Mouse (Mus musculus) midbrain, embryonic 15.5 days (tissue): ENCODE measurements at regions not wholly inside any gene's neighbourhood (a gene's known extent, or its start where the extent isn't known, plus 50 kb on each side); places are given as distances from the start of the nearest gene placed in this dataset.

Source experiments
- ATAC-seq: fragments of 200-750 bp; cut with Nextera tagmentation; replicated peaks from 2 replicates; pipeline ENCODE4 v1.8.0; 2017; ENCODE audit warnings: moderate TSS enrichment
- H3K27ac ChIP-seq: fragments of 300-500 bp; sonication (generic); 2 replicates; pipeline ENCODE4 v1.5.1; 2015; ENCODE audit warnings: mild to moderate bottlenecking, inconsistent platforms
- H3K27me3 ChIP-seq: fragments of 300-500 bp; sonication (generic); replicated peaks from 2 replicates; pipeline ENCODE4 v1.6.1; 2015; ENCODE audit warnings: inconsistent platforms
- H3K36me3 ChIP-seq: fragments of 300-500 bp; sonication (generic); replicated peaks from 2 replicates; pipeline ENCODE4 v1.6.1; 2015; ENCODE audit warnings: inconsistent platforms
- H3K4me1 ChIP-seq: fragments of 300-500 bp; sonication (generic); 2 replicates; pipeline ENCODE4 v1.6.1; 2015; ENCODE audit warnings: inconsistent platforms
- H3K4me2 ChIP-seq: fragments of 300-500 bp; sonication (generic); 2 replicates; pipeline ENCODE4 v1.6.1; 2015; ENCODE audit warnings: inconsistent platforms, mild to moderate bottlenecking, moderate library complexity
- H3K4me3 ChIP-seq: fragments of 300-500 bp; sonication (generic); 2 replicates; pipeline ENCODE4 v1.5.1; 2015; ENCODE audit warnings: mild to moderate bottlenecking, inconsistent platforms
- H3K9ac ChIP-seq: fragments of 300-500 bp; sonication (generic); 2 replicates; pipeline ENCODE4 v1.6.1; 2015; ENCODE audit warnings: mild to moderate bottlenecking, inconsistent platforms
- H3K9me3 ChIP-seq: fragments of 300-500 bp; sonication (generic); 2 replicates; pipeline ENCODE4 v1.6.1; 2016; ENCODE audit warnings: inconsistent platforms
- WGBS: fragments of 180-500 bp; shearing (Covaris S2); methylation state at CpG from one replicate; pipeline ENCODE4 v1.1.7; 2015; ENCODE audit warnings: mixed read lengths; 5-methylcytosine and 5-hydroxymethylcytosine counted together

GRCm38 (mm10) chr8:26226612-26227528 is 107.5 kb downstream of the Gm45692 start:
- no peak overlapping the region for H3K27ac ChIP-seq
- no peaks in the 10 kb centered on the region for H3K36me3 ChIP-seq
- no peak overlapping the region for H3K9ac ChIP-seq
- no peak for ATAC-seq
- H3K27me3 ChIP-seq = no peaks in the 10 kb centered on the region
- 70% methylated on average over 30 of the region's 30 CpGs for WGBS
- no peak overlapping the region for H3K4me2 ChIP-seq
- no peaks in the 10 kb centered on the region for H3K9me3 ChIP-seq
- H3K4me1 ChIP-seq = no peaks in the 10 kb centered on the region
- no peak overlapping the region for H3K4me3 ChIP-seq

GRCm38 (mm10) chr8:26227529-26227895 is 108.2 kb downstream of the Gm45692 start:
- Histone ChIP-seq H3K4me2 (no peak overlapping the region), H3K9ac (no peak overlapping the region), H3K27ac (no peak overlapping the region), H3K4me1 (no peaks in the 10 kb centered on the region), H3K36me3 (no peaks in the 10 kb centered on the region), H3K9me3 (no peaks in the 10 kb centered on the region), H3K4me3 (no peak overlapping the region), H3K27me3 (no peaks in the 10 kb centered on the region)
- 64% methylated on average over 5 of the region's 5 CpGs for WGBS
- no peak for ATAC-seq

GRCm38 (mm10) chr8:26229548-26229947 is 110.2 kb downstream of the Gm45692 start:
- Histone ChIP-seq H3K4me1 (no peaks in the 10 kb centered on the region), H3K9me3 (no peaks in the 10 kb centered on the region), H3K36me3 (no peaks in the 10 kb centered on the region), H3K9ac (no peak overlapping the region), H3K4me3 (no peak overlapping the region), H3K27ac (no peak overlapping the region), H3K27me3 (no peaks in the 10 kb centered on the region), H3K4me2 (no peak overlapping the region)
- no peak for ATAC-seq
- WGBS = 96% methylated on average over 8 of the region's 8 CpGs

GRCm38 (mm10) chr8:26239075-26239474 is 119.7 kb downstream of the Gm45692 start:
- H3K9me3 ChIP-seq = no peaks in the 10 kb centered on the region
- no peaks in the 10 kb centered on the region for H3K27me3 ChIP-seq
- H3K4me2 ChIP-seq = no peak overlapping the region
- H3K36me3 ChIP-seq = no peaks in the 10 kb centered on the region
- WGBS = 90% methylated on average over 2 of the region's 2 CpGs
- no peak overlapping the region for H3K4me3 ChIP-seq
- H3K9ac ChIP-seq = no peak overlapping the region
- no peak for ATAC-seq
- H3K4me1 ChIP-seq = no peaks in the 10 kb centered on the region
- H3K27ac ChIP-seq = no peak overlapping the region

GRCm38 (mm10) chr8:26239604-26240003 is 120.3 kb downstream of the Gm45692 start:
- Histone ChIP-seq H3K9me3 (no peaks in the 10 kb centered on the region), H3K9ac (no peak overlapping the region), H3K27me3 (no peaks in the 10 kb centered on the region), H3K27ac (no peak overlapping the region), H3K4me1 (no peaks in the 10 kb centered on the region), H3K36me3 (no peaks in the 10 kb centered on the region), H3K4me3 (no peak overlapping the region), H3K4me2 (no peak overlapping the region)
- 75% methylated on average over 4 of the region's 4 CpGs for WGBS
- ATAC-seq = no peak

GRCm38 (mm10) chr8:26243743-26244142 is 124.4 kb downstream of the Gm45692 start:
- WGBS = 84% methylated on average over 4 of the region's 4 CpGs
- ATAC-seq = no peak

GRCm38 (mm10) chr8:26244308-26244707 is 125.0 kb downstream of the Gm45692 start:
- ATAC-seq = no peak
- WGBS = 67% methylated on average over 5 of the region's 5 CpGs
- H3K27ac ChIP-seq = no peak overlapping the region
- H3K27me3 ChIP-seq = no peaks in the 10 kb centered on the region
- no peak overlapping the region for H3K4me3 ChIP-seq
- H3K4me2 ChIP-seq = no peak overlapping the region
- H3K4me1 ChIP-seq = no peaks in the 10 kb centered on the region
- no peak overlapping the region for H3K9ac ChIP-seq
- no peaks in the 10 kb centered on the region for H3K9me3 ChIP-seq
- H3K36me3 ChIP-seq = no peaks in the 10 kb centered on the region

More at GRCm38 (mm10) chr8:26243743-26244142, 124.4 kb downstream of the Gm45692 start:
- no peak overlapping the region for H3K9ac ChIP-seq
- no peaks in the 10 kb centered on the region for H3K9me3 ChIP-seq
- H3K4me3 ChIP-seq = no peak overlapping the region
- H3K27me3 ChIP-seq = no peaks in the 10 kb centered on the region
- H3K36me3 ChIP-seq = no peaks in the 10 kb centered on the region
- H3K4me2 ChIP-seq = no peak overlapping the region
- no peaks in the 10 kb centered on the region for H3K4me1 ChIP-seq
- no peak overlapping the region for H3K27ac ChIP-seq

GRCm38 (mm10) chr8:26255191-26255669 is 135.9 kb downstream of the Gm45692 start:
- Histone ChIP-seq H3K36me3 (no peaks in the 10 kb centered on the region), H3K9me3 (0 out of 2 replicates have a peak, but pooled peaks cover 4% of the 10 kb centered on the region), H3K27me3 (no peaks in the 10 kb centered on the region), H3K27ac (no peak overlapping the region), H3K4me2 (no peak overlapping the region), H3K9ac (no peak overlapping the region), H3K4me3 (no peak overlapping the region), H3K4me1 (peaks cover 11% of the 10 kb centered on the region)
- 4% methylated on average over 6 of the region's 6 CpGs for WGBS
- peak; percentile 85 for ATAC-seq

GRCm38 (mm10) chr8:26260294-26260693 is 141.0 kb downstream of the Gm45692 start:
- H3K4me3 ChIP-seq = no peak overlapping the region
- no peaks in the 10 kb centered on the region for H3K36me3 ChIP-seq
- WGBS = 38% methylated on average over 5 of the region's 5 CpGs
- no peaks in the 10 kb centered on the region for H3K9me3 ChIP-seq
- no peak overlapping the region for H3K9ac ChIP-seq
- peaks cover 17% of the 10 kb centered on the region for H3K4me1 ChIP-seq
- no peak overlapping the region for H3K4me2 ChIP-seq
- no peak overlapping the region for H3K27ac ChIP-seq
- ATAC-seq = no peak
- H3K27me3 ChIP-seq = no peaks in the 10 kb centered on the region

GRCm38 (mm10) chr8:26262536-26262935 is 143.2 kb downstream of the Gm45692 start:
- ATAC-seq = no peak
- no peak overlapping the region for H3K9ac ChIP-seq
- H3K4me1 ChIP-seq = peaks cover 23% of the 10 kb centered on the region
- H3K27ac ChIP-seq = no peak overlapping the region
- H3K9me3 ChIP-seq = no peaks in the 10 kb centered on the region
- no peak overlapping the region for H3K4me2 ChIP-seq
- no peak overlapping the region for H3K4me3 ChIP-seq
- WGBS = 95% methylated on average over 10 of the region's 10 CpGs
- H3K27me3 ChIP-seq = no peaks in the 10 kb centered on the region
- H3K36me3 ChIP-seq = no peaks in the 10 kb centered on the region

GRCm38 (mm10) chr8:26264869-26265321 is 145.6 kb downstream of the Gm45692 start:
- H3K36me3 ChIP-seq = no peaks in the 10 kb centered on the region
- H3K9me3 ChIP-seq = no peaks in the 10 kb centered on the region
- WGBS = 16% methylated on average over 11 of the region's 11 CpGs
- peak overlapping the region; percentile 45 for H3K27ac ChIP-seq
- no peak overlapping the region for H3K4me3 ChIP-seq
- no peaks in the 10 kb centered on the region for H3K27me3 ChIP-seq
- ATAC-seq = peak; percentile 72
- H3K4me2 ChIP-seq = no peak overlapping the region
- no peak overlapping the region for H3K9ac ChIP-seq
- H3K4me1 ChIP-seq = peaks cover 32% of the 10 kb centered on the region

GRCm38 (mm10) chr8:26265366-26265765 is 146.0 kb downstream of the Gm45692 start:
- Histone ChIP-seq H3K27me3 (no peaks in the 10 kb centered on the region), H3K4me3 (no peak overlapping the region), H3K4me1 (peaks cover 27% of the 10 kb centered on the region), H3K4me2 (no peak overlapping the region), H3K36me3 (no peaks in the 10 kb centered on the region), H3K9ac (no peak overlapping the region), H3K27ac (peak overlapping the region; percentile 45), H3K9me3 (no peaks in the 10 kb centered on the region)
- ATAC-seq = peak; percentile 53
- 10% methylated on average over 8 of the region's 8 CpGs for WGBS

GRCm38 (mm10) chr8:26266384-26266783 is 147.1 kb downstream of the Gm45692 start:
- WGBS = 50% methylated on average over 4 of the region's 4 CpGs
- no peak overlapping the region for H3K4me2 ChIP-seq
- H3K4me1 ChIP-seq = peaks cover 26% of the 10 kb centered on the region
- H3K4me3 ChIP-seq = no peak overlapping the region
- ATAC-seq = no peak
- H3K9me3 ChIP-seq = no peaks in the 10 kb centered on the region
- H3K27me3 ChIP-seq = no peaks in the 10 kb centered on the region
- no peak overlapping the region for H3K27ac ChIP-seq
- no peak overlapping the region for H3K9ac ChIP-seq
- H3K36me3 ChIP-seq = no peaks in the 10 kb centered on the region
